In genomic region chr16:97568662-97569061, GRCm38 (mm10) we compare ENCODE assay signal across 8 mouse cellular contexts. TPM values are rescaled to one million over a fixed set of nuclear protein-coding genes. Genes with fewer than 3 reads are reported as not detected.
DNase-seq lines count a peak whose midpoint lies in the region; ATAC-seq lines count a peak whose summit lies in the region.

No protein-coding gene starts in this region.

- no peaks in the 10 kb centered on the region for H3K9me3 ChIP-seq in embryonic facial prominence, embryonic 10.5 days

- H3K4me3 ChIP-seq in embryonic facial prominence, embryonic 10.5 days = no peak overlapping the region

- 67% methylated on average over 9 of the region's 9 CpGs for WGBS in embryonic facial prominence, embryonic 10.5 days

- H3K4me1 ChIP-seq in embryonic facial prominence, embryonic 10.5 days = no peaks in the 10 kb centered on the region

- intact Hi-C loops in heart, postnatal 25 days (cut with DNase I) = loop anchor here (2.0 kb wide), 1 partner anchor 124 kb away; no protein-coding TSS in a partner anchor

- no peaks in the 10 kb centered on the region for H3K36me3 ChIP-seq in embryonic facial prominence, embryonic 10.5 days (replicated peaks)

- peak; percentile 36 to 62 for DNase-seq in heart, adult 18-20 months
- no peak for DNase-seq in heart, postnatal 25 days (ENCODE audit: low spot score)
- peak; percentile 28 for DNase-seq in 416B (ENCODE audit: low read depth)
- peak; percentile 45 to 55 for DNase-seq in adrenal gland, adult 18-20 months (ENCODE audit: low spot score in 2 of 2)
- DNase-seq in embryonic facial prominence, embryonic 10.5 days (ENCODE audit: low spot score) = peak; percentile 31
- peak; percentile 28 for DNase-seq in layer of hippocampus, adult 9-11 months
- DNase-seq in urinary bladder, adult 18-20 months (ENCODE audit: low spot score in 2 of 2) = no peak

- H3K27ac ChIP-seq in embryonic facial prominence, embryonic 10.5 days (replicated peaks) = no peak overlapping the region

- no peaks in the 10 kb centered on the region for H3K27me3 ChIP-seq in embryonic facial prominence, embryonic 10.5 days (replicated peaks; ENCODE audit: low read depth, poor library complexity, severe bottlenecking)

- ATAC-seq in megakaryocyte progenitor cell, adult 5-6 weeks (replicated peaks; ENCODE audit: poor library complexity) = 0 out of 2 replicates have a peak, but pooled peaks have one; percentile 29

RNA-seq across cellular contexts. Expression of gene Tmprss2, which starts 42.3 kb away (rescaled TPM):
- total RNA-seq in heart, adult 18-20 months (2021) = under 1 TPM in 1 of 2 experiments, not detected in 1; 0.95 TPM
- not detected for total RNA-seq in heart, postnatal 25 days (2021)
- total RNA-seq in adrenal gland, adult 18-20 months (2021) = not detected
- 0.55 and 0.60 TPM in 2 replicates for polyA plus RNA-seq in embryonic facial prominence, embryonic 10.5 days (2016; fragmentation: Nextera tagmentation; extraction: Ambion mirVana)
- not detected in 2 replicates for total RNA-seq in megakaryocyte progenitor cell, adult 5-6 weeks (2015)
- not detected in 2 replicates for total RNA-seq in megakaryocyte progenitor cell, adult 5-6 weeks (2017)

RNA-seq across cellular contexts. Expression of gene Fam3b, which starts 54.0 kb away (rescaled TPM):
- not detected for total RNA-seq in heart, adult 18-20 months (2021)
- total RNA-seq in heart, postnatal 25 days (2021) = not detected
- total RNA-seq in adrenal gland, adult 18-20 months (2021) = not detected
- polyA plus RNA-seq in embryonic facial prominence, embryonic 10.5 days (2016; fragmentation: Nextera tagmentation; extraction: Ambion mirVana) = not detected in 2 replicates
- 0.84 TPM in 1 of 2 replicates, not detected in the other for total RNA-seq in megakaryocyte progenitor cell, adult 5-6 weeks (2015)
- 0.17 TPM in 1 of 2 replicates, not detected in the other for total RNA-seq in megakaryocyte progenitor cell, adult 5-6 weeks (2017)

Comparison
In these comparisons a context has a peak if more than half of its experiments do, and no peak if none do; other contexts are left out.
1. DNase-seq: peak in heart, adult 18-20 months (2 of 2), 416B (single experiment), adrenal gland, adult 18-20 months (2 of 2), embryonic facial prominence, embryonic 10.5 days (single experiment) and layer of hippocampus, adult 9-11 months (single experiment); none in heart, postnatal 25 days (single experiment) and urinary bladder, adult 18-20 months (0 of 2).